8 mouse cellular contexts compared by ENCODE assay signal in the genomic region with DNA sequence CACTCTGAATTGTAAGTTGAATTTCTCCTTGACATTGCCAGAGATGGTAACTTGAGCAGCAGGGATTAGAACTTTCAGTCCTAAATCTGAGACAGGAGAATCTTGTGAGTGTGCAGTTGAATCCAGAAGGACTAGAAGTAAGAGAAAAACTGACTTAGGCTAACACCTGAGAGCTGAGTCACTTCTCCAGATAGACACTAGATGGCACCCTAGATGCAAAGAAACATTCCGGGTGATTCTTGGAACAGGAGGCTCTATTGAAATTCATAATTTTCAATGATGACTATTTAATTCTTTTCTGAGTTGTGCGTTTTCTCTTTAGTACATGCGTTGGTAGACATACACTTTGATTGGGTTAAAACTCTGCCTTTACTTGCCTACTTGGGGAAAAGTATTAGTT.
DNase-seq lines count a peak whose midpoint lies in the region; ATAC-seq lines count a peak whose summit lies in the region.

No protein-coding gene starts in this region.

- 0 out of 2 replicates have a peak, but pooled peaks have one; percentile 47 for ATAC-seq in frontal cortex, adult (ENCODE audit: low TSS enrichment)
- no peak for ATAC-seq in erythroid progenitor cell, adult 5-6 weeks (replicated peaks; ENCODE audit: low FRiP score, poor library complexity, severe bottlenecking)

- no peak for DNase-seq in frontal cortex, postnatal 25 days (ENCODE audit: low spot score in 2 of 2)
- peak; percentile 36 to 59 for DNase-seq in left cerebral cortex, postnatal 25 days (ENCODE audit: low spot score in 2 of 2)
- DNase-seq in left cerebral cortex, adult 11 months (ENCODE audit: low spot score): no peak
- DNase-seq in MN1 (ENCODE audit: low spot score): peak; percentile 37
- peak; percentile 45 for DNase-seq in embryo, embryonic 11 days
- no peak for DNase-seq in gastrocnemius, postnatal 14 days

- intact Hi-C loops in left cerebral cortex, postnatal 25 days (cut with DNase I): no loop called here
- intact Hi-C loops in gastrocnemius, postnatal 14 days (cut with DNase I; ENCODE audit: low total_unique reads): no loop called here

Comparison
In these comparisons a context has a peak if more than half of its experiments do, and no peak if none do; other contexts are left out.
1. DNase-seq: peak in left cerebral cortex, postnatal 25 days (2 of 2), MN1 (single experiment) and embryo, embryonic 11 days (single experiment); none in frontal cortex, postnatal 25 days (0 of 2), left cerebral cortex, adult 11 months (single experiment) and gastrocnemius, postnatal 14 days (single experiment).